ENCODE assay signal across 7 mouse cellular contexts in genomic region chr15:89196313-89196706, GRCm38 (mm10). TPM values are rescaled to one million over a fixed set of nuclear protein-coding genes. Genes with fewer than 3 reads are reported as not detected.
DNase-seq lines count a peak whose midpoint lies in the region; ATAC-seq and TF ChIP-seq lines count a peak whose summit lies in the region.

Gene Dennd6b (minus strand): TSS chr15:89196496.

- ATAC-seq in intestine, postnatal 0 days: peak; percentile 99
- peak; percentile 98 for ATAC-seq in midbrain, embryonic 12.5 days (ENCODE audit: low FRiP score, low read depth)

- peak; percentile 95 for DNase-seq in adrenal gland, adult 8-10 months
- DNase-seq in embryo, embryonic 9.5 days (ENCODE audit: extremely low spot score): peak; percentile 98
- DNase-seq in gonadal fat pad, adult 2 months (ENCODE audit: low read depth): no peak
- peak; percentile 97 for DNase-seq in left cerebral cortex, postnatal 4 days

- peaks cover 6% of the 10 kb centered on the region; the same call in 1 of the 2 replicates for H3K4me1 ChIP-seq in intestine, postnatal 0 days (replicated peaks; ENCODE audit: control insufficient read depth, insufficient read depth, low read length)
- peaks cover 16% of the 10 kb centered on the region for H3K4me1 ChIP-seq in midbrain, embryonic 12.5 days
- no peaks in the 10 kb centered on the region for H3K4me1 ChIP-seq in small intestine, adult 2 months (ENCODE audit: control insufficient read depth, insufficient read depth, insufficient read length, low read length)

- peak within 1 kb of the TSS; percentile 96 for H3K4me3 ChIP-seq in intestine, postnatal 0 days (ENCODE audit: low read depth, low read length)
- H3K4me3 ChIP-seq in midbrain, embryonic 12.5 days: peak within 1 kb of the TSS; percentile 89
- H3K4me3 ChIP-seq in small intestine, adult 2 months (ENCODE audit: low read depth, low read length): peak within 1 kb of the TSS; percentile 97

- intact Hi-C loops in left cerebral cortex, postnatal 4 days (cut with DNase I): no loop called here

- peak within 1 kb of the TSS; percentile 78 for H3K4me2 ChIP-seq in intestine, postnatal 0 days (replicated peaks; ENCODE audit: low read depth)
- peak within 1 kb of the TSS; percentile 64 for H3K4me2 ChIP-seq in midbrain, embryonic 12.5 days (replicated peaks)

- peak; percentile 97 for TF ChIP-seq CTCF in intestine, postnatal 0 days (IDR thresholded peaks at IDR 0.05; ENCODE audit: low read depth)
- TF ChIP-seq CTCF in small intestine, adult 2 months (IDR thresholded peaks at IDR 0.05; ENCODE audit: extremely low read depth, insufficient read length, insufficient replicate concordance, low read depth, low read length): peak; percentile 88

- H3K9me3 ChIP-seq in intestine, postnatal 0 days (ENCODE audit: control insufficient read depth): no peaks in the 10 kb centered on the region
- H3K9me3 ChIP-seq in midbrain, embryonic 12.5 days: no peaks in the 10 kb centered on the region

- under 1% methylated on average over 38 of the region's 38 CpGs for WGBS in intestine, postnatal 0 days
- 0% methylated on average over 38 of the region's 38 CpGs for WGBS in midbrain, embryonic 12.5 days
- under 1% methylated on average over 38 of the region's 38 CpGs for WGBS in small intestine, adult 2 months

- no peaks in the 10 kb centered on the region for H3K27me3 ChIP-seq in intestine, postnatal 0 days (replicated peaks; ENCODE audit: control insufficient read depth, insufficient read depth, low read length)
- H3K27me3 ChIP-seq in midbrain, embryonic 12.5 days: no peaks in the 10 kb centered on the region
- H3K27me3 ChIP-seq in small intestine, adult 2 months (ENCODE audit: control insufficient read depth, insufficient read depth, low read length): no peaks in the 10 kb centered on the region

- H3K27ac ChIP-seq in intestine, postnatal 0 days (ENCODE audit: low read depth, low read length): peak within 1 kb of the TSS; percentile 98
- H3K27ac ChIP-seq in midbrain, embryonic 12.5 days (replicated peaks): peak within 1 kb of the TSS; percentile 96
- peak within 1 kb of the TSS; percentile 100 for H3K27ac ChIP-seq in small intestine, adult 2 months (ENCODE audit: insufficient read depth, low read depth, low read length)

- no peak; the same call in 1 of the 2 replicates for TF ChIP-seq POLR2A in small intestine, adult 2 months (IDR thresholded peaks at IDR 0.05; ENCODE audit: low read depth, low read length)

- peak within 1 kb of the TSS; percentile 95 for H3K9ac ChIP-seq in intestine, postnatal 0 days (ENCODE audit: low read depth, low read length)
- H3K9ac ChIP-seq in midbrain, embryonic 12.5 days (replicated peaks): peak within 1 kb of the TSS; percentile 99

- H3K36me3 ChIP-seq in intestine, postnatal 0 days (ENCODE audit: control insufficient read depth, insufficient read depth): no peaks in the 10 kb centered on the region
- H3K36me3 ChIP-seq in midbrain, embryonic 12.5 days: peaks cover under 1% of the 10 kb centered on the region; the same call in 1 of the 2 replicates
- no peaks in the 10 kb centered on the region for H3K36me3 ChIP-seq in small intestine, adult 2 months (ENCODE audit: control insufficient read depth, insufficient read depth, low read length)

RNA-seq across cellular contexts. Expression of gene Dennd6b, which starts in this region (rescaled TPM):
- 10 to 100 TPM in 1 of 4 experiments, 1 to 10 TPM in 3; 6.9 to 13.2 (median 8.9) TPM for total RNA-seq in adrenal gland, adult 8-10 months (2022)
- polyA plus RNA-seq in gonadal fat pad, adult 2 months (2012; rRNA removed): 12.2 and 13.6 TPM in 2 replicates
- polyA plus RNA-seq in intestine, postnatal 0 days (2015; fragmentation: Nextera tagmentation; extraction: Ambion mirVana): 3.2 and 3.4 TPM in 2 replicates
- 10 to 100 TPM; 46.6 to 49.4 TPM for total RNA-seq in left cerebral cortex, postnatal 4 days (2021)
- polyA plus RNA-seq in midbrain, embryonic 12.5 days (2016; fragmentation: Nextera tagmentation; extraction: Ambion mirVana): 53.3 and 58.6 TPM in 2 replicates
- polyA plus RNA-seq in small intestine, adult 2 months (2012; rRNA removed): 7.1 and 10.6 TPM in 2 replicates
